Mouse (Mus musculus) gastrocnemius, postnatal 14 days (tissue): Measurements from ENCODE around the gene Krtap3-1. TPM values are rescaled to one million over a fixed set of nuclear protein-coding genes. Genes with fewer than 3 reads are reported as not detected.

Source experiments
- DNase-seq: peaks from one replicate; pipeline ENCODE4 v3.0.0; 2021; ENCODE audit warnings: mixed read lengths
- intact Hi-C: fragments of 180-260 bp; cut with DNase I; formaldehyde crosslinking; loops from one replicate; pipeline ENCODE4 v1.15.1; 2025; ENCODE audit warnings: low total_unique reads
- total RNA-seq, 2 experiments: library from RNA; stranded (reverse); gene quantifications; 2 replicates each; pipeline ENCODE4 v1.2.3; 2021

Gene Krtap3-1
- total RNA-seq, 2 experiments from 2014 or later: not detected

- intact Hi-C loops: no loop called here
- no peak for DNase-seq
Observed at GRCm38 (mm10) chr11:99547892-99548291, 18.5 kb downstream of the Krtap3-1 start.

- intact Hi-C loops: no loop called here
- DNase-seq: peak; percentile 8
Observed at GRCm38 (mm10) chr11:99539721-99540120, 26.7 kb downstream of the Krtap3-1 start.

- no peak for DNase-seq
- intact Hi-C loops: no loop called here
Observed at GRCm38 (mm10) chr11:99521288-99521860, 45.1 kb downstream of the Krtap3-1 start, which contains the start of gene Krt39. Gene Krt39 (minus strand): TSS chr11:99521338.

Other genes starting within 250 kb of the Krtap3-1 start
- not detected for gene Krt25, start 243.7 kb downstream of the Krtap3-1 start, total RNA-seq
- not detected for gene Krt26, start 228.7 kb downstream of the Krtap3-1 start, total RNA-seq
- not detected for gene Krt27, start 215.5 kb downstream of the Krtap3-1 start, total RNA-seq
- not detected for gene Krt28, start 191.7 kb downstream of the Krtap3-1 start, total RNA-seq
- 1 to 10 TPM; 4.5 to 5.7 TPM for gene Krt10, start 177.3 kb downstream of the Krtap3-1 start, total RNA-seq
- not detected for gene Krt12, start 144.4 kb downstream of the Krtap3-1 start, total RNA-seq
- gene Krt20, start 128.5 kb downstream of the Krtap3-1 start, total RNA-seq: under 1 TPM; 0.27 TPM
- not detected for gene Krt23, start 73.5 kb downstream of the Krtap3-1 start, total RNA-seq
- gene Krt39, start 45.3 kb downstream of the Krtap3-1 start, total RNA-seq: not detected
- gene Krt40, start 23.5 kb downstream of the Krtap3-1 start, total RNA-seq: not detected
- gene Krtap3-3, start 15.8 kb downstream of the Krtap3-1 start, total RNA-seq: not detected
- not detected for gene Krtap3-2, start 9.8 kb downstream of the Krtap3-1 start, total RNA-seq
- gene Gm11939, start 7.2 kb downstream of the Krtap3-1 start, total RNA-seq: not detected
- not detected for gene Krtap1-5, start 14.4 kb upstream of the Krtap3-1 start, total RNA-seq
- gene Krtap1-4, start 17.0 kb upstream of the Krtap3-1 start, total RNA-seq: not detected
- gene Krtap1-3, start 24.7 kb upstream of the Krtap3-1 start, total RNA-seq: not detected
- gene Krtap9-3, start 31.5 kb upstream of the Krtap3-1 start, total RNA-seq: not detected
- not detected for gene Gm11938, start 36.7 kb upstream of the Krtap3-1 start, total RNA-seq
- not detected for gene Gm11937, start 43.6 kb upstream of the Krtap3-1 start, total RNA-seq
- not detected for gene Krtap2-4, start 48.2 kb upstream of the Krtap3-1 start, total RNA-seq
- not detected for gene Gm11562, start 53.8 kb upstream of the Krtap3-1 start, total RNA-seq
- not detected for gene Krtap4-1, start 61.6 kb upstream of the Krtap3-1 start, total RNA-seq
- gene Krtap4-2, start 68.5 kb upstream of the Krtap3-1 start, total RNA-seq: not detected
- not detected for gene Krtap4-7, start 77.5 kb upstream of the Krtap3-1 start, total RNA-seq
- not detected for gene Gm11555, start 83.6 kb upstream of the Krtap3-1 start, total RNA-seq
- gene Gm11563, start 92.3 kb upstream of the Krtap3-1 start, total RNA-seq: not detected
- not detected for gene Krtap4-6, start 99.3 kb upstream of the Krtap3-1 start, total RNA-seq
- not detected for gene Gm14190, start 124.1 kb upstream of the Krtap3-1 start, total RNA-seq
- gene Gm14180, start 167.7 kb upstream of the Krtap3-1 start, total RNA-seq: not detected
- not detected for gene Gm11595, start 206.3 kb upstream of the Krtap3-1 start, total RNA-seq
- gene Krtap4-8, start 214.1 kb upstream of the Krtap3-1 start, total RNA-seq: not detected
- gene Krtap4-9, start 218.6 kb upstream of the Krtap3-1 start, total RNA-seq: not detected
- not detected for gene Gm11596, start 226.8 kb upstream of the Krtap3-1 start, total RNA-seq
- gene Gm11569, start 232.3 kb upstream of the Krtap3-1 start, total RNA-seq: not detected
- gene Gm11554, start 237.8 kb upstream of the Krtap3-1 start, total RNA-seq: not detected
- gene Krtap4-13, start 243.3 kb upstream of the Krtap3-1 start, total RNA-seq: not detected
- not detected for gene Gm11564, start 249.0 kb upstream of the Krtap3-1 start, total RNA-seq